Mouse (Mus musculus) urinary bladder, postnatal 4 days (tissue): ENCODE results near the gene 1700067K01Rik.

Source experiments
- DNase-seq, 2 experiments: peaks; one replicate each; pipeline ENCODE4 v3.0.0; 2021 to 2022; ENCODE audit warnings: low spot score in 2 of 2

The 1700067K01Rik gene

DNA sequence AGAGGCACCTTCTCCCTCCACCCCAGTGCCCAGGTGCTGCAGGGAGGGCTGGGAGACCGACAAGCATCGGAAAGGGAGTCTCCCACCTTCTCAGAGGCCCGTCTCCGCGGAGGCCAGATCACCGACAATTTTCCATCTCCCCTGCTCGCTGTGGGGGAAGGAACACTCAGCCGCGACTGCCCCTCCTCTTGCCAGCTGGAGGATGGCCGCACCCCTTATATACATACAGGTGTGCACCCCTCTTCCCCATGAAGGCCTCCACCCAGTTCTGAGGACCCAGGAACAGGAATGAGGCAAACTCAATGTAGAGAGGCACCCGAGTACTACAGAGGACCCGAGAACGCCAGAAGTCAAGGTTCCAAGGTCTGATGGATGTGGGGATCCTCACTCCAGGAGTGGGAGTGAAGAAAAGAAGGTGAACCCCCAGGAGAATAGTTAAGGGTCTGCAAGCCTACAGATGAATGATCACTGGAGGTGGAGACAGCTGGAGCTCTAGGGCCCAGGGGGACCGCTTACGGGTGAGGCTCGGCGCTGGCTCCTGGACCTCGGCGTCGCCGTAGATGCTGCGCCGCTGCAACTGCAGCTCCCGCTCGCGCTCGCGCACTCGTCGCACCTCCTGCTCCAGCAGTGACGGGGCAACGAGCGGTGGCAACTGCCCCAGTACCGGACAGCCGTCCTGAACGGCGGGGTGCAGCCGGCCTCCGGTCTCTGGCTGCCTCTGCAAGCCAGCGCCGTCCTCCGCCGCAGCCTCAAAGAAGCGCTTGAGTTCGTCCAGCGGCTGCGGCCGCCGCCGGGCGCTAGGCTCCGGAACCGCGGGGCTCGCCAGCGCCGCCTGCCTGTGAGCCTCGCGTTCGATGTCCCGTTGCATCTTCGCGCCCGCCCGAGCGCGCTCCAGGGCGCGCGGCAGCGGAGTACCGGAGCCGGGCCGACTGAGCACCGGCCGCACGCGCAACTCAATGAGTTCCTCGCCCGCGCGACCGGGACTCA is 9.6 kb downstream of the 1700067K01Rik start:
- DNase-seq: peak; percentile 60 to 80

DNA sequence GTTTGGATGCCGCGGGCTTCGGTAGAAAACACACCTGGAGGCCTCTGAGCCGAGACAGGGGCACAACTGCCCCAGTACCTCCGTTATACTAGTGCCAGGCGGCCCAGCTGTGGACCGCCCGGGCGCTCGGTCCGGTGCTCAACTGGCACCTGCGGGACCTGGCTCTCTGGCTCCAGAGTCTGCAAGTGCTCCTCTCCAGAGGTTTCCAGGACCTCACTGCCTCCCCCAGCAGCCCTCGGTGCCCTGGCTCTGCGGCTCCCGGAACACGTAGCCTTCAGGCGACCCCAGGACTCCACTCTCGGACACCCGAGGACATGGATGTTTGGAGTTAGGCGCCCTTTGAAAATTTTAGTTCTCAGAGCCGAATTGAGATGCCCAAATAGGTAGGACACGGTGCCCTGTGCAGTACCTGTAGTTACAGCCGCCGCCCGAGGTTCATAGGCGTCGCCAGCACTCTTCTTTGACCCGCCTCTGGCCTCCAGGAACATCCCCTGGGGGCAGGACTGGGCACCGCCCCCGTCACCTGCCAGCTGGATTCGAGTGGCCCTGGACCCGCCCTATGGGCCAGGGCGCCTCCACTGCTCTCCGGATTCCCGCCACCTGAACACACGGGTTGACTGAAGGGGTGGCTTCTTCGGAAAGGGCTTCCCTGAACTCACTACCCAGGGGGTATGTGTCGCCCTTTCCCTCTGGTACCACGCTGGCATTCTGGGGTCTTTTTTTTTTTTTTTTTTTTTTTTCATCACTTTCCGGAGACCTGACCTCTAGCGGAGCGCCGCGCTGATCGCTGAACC is 10.6 kb downstream of the 1700067K01Rik start, which contains the start of gene 2210011C24Rik:
Gene 2210011C24Rik (minus strand): TSS at position 467 of the 794 bp plus-strand sequence.
- DNase-seq: no peak

DNA sequence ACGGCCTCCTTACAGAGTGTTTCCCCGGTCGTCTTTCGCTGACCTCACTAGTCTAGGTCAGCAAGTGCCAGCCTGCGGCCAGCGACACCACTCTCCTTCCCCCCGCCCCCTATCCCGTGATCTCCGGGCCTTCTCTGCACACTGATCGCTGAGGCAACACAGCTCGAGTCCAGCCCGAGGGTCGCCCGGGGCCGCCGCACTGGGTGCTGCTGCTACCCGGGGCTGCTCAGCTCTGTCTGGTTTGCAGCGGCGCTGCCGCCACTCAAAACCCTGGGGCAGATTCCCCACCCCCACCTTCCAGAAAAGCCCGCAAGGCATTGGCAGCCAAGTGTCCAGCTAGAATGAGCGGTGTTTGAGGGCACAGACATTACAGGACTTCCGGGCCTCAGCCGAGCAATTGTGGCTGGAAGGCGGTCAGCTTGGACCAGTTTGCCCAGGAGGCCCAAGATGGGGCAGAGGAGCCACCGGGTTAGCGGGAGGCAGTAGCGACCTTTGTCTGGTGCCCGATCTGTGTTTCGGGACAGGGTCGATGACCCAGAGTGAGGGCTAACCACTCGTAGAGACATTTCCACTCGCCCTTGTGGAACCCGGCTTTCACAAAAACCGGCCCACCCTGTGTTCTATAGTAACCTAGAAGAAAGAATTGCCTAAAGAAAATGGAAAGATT is 11.3 kb downstream of the 1700067K01Rik start:
- no peak for DNase-seq

DNA sequence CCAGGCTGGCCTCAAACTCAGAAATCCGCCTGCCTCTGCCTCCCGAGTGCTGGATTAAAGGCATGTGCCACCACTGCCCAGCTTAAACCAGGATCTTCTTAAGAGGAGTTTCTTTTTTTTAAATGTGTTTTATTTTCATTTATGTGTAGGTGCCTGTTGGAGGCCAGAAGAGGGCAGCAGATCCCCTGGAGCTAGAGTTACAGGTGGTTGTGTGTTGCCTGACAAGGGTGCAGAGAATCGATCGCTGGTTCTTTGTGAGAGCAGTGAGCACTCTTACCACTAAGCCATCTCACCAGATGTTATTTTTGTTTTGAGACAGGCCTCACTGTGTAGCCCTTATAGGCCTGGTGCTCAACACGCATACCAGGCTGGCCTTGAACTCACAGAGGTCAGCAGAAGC is 14.5 kb downstream of the 1700067K01Rik start:
- no peak for DNase-seq

DNA sequence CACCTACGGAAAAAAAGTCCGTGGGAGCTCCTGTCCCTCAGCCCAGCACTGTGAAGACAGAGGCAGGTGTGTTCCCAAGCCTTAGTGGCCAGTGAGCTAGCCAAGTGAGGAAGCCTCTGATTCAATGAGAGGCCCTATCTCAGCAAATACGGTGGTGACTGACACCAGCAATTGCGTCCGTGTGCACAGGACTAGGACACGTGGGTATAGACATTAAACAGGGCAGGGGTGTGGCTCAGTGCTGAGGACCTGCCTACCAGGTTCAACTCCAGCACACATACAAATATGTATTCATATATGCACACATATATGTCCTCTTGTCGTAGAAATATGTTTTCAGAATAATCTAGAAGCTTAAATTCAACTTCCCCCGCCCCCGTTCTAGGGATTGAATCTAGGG is 18.4 kb downstream of the 1700067K01Rik start:
- DNase-seq: no peak

DNA sequence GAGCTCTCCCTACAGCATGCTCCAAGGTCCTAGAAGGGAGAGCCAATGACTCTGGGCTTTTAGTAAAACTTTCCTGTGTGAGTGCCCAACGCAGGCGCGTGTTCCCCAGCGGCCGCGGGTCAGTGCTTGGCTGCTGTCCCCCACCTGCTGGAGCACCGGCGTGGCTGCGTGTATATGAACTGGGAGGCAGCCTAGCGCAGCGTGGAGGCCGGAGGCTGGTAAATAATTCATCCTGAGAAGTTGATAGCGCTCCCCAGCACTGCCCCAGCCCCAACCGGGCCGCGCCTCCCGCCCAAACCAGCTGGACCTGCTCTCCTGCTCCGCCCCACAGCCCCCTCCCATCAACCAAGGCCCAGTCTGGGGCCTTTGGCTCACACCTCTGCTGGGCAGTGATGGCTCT is 19.8 kb downstream of the 1700067K01Rik start, which contains the start of gene Palm3:
Gene Palm3 (plus strand): TSS at position 376 of the 400 bp plus-strand sequence.
- DNase-seq: no peak

DNA sequence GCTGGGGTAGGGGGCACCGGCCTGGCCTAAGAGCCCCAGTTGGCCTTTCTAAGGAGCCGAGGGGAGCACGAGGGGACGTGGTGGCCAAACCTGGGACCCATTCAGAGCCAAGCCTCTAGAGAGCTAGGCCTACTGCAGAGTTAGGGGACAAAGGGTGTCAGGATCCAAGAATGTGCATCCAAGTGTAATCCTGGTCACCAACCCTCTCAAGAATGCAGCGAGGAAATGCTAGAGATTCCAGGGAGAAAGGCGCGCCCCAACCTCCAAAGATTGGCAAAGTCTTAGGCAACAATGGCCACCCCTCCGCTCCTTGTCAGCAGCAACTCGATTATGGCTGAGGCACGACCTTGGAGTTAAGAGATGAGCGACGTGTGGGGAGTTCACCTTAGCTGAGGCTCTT is 20.3 kb downstream of the 1700067K01Rik start:
- no peak for DNase-seq

DNA sequence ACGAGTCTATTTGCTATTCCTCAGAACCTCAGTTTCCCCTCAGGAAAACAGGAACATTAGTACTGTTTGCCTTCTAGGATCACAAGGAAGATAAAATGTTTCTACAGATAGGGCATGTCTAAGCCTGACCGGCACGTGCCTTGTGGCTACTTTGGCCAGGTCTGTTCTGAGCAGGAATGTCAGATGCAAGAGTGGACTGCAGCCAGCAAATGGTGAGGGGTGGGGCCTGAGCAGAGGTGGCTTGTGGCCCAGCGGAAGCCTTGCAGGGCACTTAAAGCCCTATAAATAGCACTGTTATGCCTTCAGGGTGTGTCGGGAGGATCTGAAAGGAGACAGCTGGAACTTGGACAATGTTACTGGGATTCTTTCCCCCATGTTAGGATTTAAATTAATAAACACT is 21.8 kb downstream of the 1700067K01Rik start:
- DNase-seq: no peak

DNA sequence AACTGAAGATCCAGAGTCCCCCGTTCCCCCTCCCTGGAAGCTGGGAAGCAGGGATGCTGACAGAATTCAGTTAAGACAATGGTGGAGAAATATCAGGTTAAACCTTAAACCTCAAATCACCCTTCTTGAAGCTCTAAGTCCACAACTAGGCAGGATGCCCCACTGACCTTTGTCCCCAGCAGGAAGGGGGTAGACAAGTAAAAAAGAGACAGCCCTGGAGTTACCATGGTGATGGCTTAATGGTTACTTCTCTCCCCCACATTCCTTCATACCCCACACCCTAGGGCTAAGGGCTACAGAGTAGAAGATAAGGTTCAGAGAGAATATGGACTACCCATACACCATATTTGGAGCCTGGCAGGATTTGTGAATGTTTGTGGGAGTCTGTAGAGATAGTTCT is 22.3 kb downstream of the 1700067K01Rik start:
- no peak for DNase-seq

DNA sequence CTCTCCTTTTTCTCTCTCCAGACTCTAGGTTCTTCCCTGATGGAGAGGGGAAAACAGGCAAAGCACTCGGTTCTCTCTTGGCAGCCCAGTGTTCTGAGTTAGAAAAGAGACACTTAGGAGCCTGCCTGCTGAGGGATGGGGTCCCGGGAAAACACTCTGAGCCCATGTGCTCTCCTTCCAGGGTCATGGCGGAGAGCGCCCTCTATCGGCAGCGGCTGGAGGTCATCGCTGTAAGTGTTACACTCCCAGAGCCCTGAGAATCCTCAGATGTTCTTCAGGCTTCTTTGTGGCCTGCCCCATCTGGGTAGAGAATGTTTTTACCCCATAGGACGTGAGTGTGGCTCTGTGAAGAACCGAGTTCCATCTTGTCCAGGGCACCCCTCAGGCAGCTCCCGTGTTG is 22.9 kb downstream of the 1700067K01Rik start:
- DNase-seq: no peak

DNA sequence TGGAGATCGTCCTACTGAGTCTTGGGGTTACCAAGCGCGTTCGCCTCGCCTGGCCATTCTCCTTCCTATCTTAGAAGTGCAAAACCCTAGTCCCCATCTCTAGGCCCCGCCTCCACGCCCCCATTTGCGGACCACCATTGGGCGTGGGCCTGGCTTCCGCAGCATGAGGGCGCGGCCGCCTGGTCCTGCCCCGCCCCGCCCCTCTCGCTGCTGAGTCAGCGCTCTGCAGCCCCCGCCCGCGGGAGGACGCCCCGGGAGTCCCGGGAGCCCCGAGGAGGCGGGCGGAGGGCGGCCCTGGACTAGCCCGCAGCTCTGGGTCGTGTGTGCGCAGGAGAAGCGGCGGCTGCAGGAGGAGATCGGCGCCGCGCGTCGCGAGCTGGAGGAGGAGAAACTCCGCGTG is 24.6 kb downstream of the 1700067K01Rik start:
- peak in 1 of 2 experiments; percentile 63 for DNase-seq

DNA sequence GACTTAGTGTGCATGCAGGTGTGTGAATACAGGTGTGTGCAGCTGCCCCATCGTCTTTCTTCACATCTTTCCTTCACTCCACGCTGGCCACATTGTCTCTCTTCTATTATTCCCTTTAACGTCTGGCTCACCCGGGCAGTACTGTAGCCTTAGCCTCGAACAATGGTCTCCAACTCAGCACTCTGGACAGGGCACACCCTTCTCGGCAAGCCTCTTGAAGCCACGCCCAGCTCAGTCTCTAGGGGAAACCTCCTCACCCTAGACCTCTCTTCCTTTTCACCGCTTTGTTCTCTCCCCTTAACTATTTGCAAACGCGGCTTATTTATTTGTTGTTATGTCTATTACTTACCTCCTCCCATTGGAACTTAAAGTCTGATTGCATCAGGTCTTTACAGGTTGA is 26.1 kb downstream of the 1700067K01Rik start:
- DNase-seq: no peak

DNA sequence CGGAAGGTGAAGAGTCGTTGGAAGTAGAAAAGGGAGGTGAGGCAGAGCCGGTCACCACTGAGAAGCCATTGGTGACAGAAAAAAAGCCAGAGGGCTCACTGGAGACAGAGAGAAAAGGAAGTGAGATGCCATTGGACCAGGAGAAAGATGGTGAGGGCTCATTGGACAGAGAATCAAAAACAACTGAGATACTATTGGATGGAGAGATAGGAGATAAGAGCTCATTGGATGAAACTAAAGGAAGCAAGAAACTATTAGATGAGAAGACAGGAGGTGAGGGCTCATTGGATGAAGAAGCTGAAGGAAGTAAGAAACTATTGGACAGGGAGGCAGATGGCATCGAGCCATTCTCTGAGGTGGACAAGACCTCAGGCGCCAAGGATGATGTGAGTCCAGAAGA is 28.0 kb downstream of the 1700067K01Rik start:
- no peak for DNase-seq

DNA sequence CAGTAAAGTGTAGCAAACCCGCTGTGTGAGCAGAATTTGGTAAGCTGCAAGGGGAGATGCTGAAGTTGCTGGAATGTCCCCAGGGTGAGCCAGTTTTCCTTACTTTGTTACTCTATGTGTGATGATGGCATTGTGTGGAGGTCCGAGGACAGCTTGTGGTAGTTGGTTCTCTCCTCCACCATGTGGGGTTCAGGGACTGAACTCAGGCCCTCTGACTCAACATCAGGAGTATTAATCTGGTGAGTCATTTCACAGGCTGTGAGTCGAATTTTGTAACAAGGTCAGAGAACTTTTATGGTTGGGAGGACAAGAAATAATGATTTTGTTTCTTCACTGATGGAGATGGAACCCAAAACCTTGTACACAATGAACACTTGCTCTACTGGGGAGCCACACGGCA is 31.5 kb downstream of the 1700067K01Rik start:
- no peak for DNase-seq

DNA sequence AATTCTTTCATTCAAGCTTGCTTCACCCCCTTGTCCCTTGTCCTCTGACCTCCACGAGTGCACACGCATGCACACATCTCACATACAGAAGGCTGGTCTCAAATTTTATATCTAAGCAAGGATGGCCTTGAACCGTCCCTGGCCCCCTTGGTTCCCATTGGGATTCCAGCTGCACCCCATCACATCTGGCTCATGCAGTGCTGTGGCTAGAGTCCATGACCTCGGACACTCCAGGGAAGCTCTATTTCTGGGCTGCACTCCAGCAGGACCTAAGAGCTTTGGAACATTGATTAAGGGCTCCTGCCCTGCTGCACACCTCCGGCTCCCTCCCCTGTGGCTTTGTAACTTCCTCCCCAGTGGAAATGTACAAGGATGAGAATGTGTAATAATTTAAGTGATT is 36.7 kb downstream of the 1700067K01Rik start:
- DNase-seq: peak in 1 of 2 experiments; percentile 60

DNA sequence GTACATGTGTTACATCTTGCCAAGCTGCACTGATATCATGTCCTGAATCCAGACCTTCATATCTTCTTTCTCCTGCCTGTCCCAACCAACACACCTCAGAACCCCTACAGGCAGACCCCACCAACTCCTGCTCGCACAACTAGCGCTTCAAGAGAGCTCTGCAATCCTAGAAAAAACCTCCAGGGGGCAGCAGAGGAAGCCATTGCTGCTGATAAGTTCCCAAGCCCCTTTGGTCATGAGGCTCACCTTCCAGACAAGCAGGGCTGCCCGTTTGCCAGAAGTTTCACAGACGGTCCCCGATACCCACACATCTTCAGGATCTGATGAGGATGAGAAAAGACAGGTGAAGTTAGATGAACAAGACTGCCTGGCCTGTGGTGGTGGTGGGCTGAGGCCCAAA is 37.7 kb downstream of the 1700067K01Rik start:
- DNase-seq: peak; percentile 57 to 76

DNA sequence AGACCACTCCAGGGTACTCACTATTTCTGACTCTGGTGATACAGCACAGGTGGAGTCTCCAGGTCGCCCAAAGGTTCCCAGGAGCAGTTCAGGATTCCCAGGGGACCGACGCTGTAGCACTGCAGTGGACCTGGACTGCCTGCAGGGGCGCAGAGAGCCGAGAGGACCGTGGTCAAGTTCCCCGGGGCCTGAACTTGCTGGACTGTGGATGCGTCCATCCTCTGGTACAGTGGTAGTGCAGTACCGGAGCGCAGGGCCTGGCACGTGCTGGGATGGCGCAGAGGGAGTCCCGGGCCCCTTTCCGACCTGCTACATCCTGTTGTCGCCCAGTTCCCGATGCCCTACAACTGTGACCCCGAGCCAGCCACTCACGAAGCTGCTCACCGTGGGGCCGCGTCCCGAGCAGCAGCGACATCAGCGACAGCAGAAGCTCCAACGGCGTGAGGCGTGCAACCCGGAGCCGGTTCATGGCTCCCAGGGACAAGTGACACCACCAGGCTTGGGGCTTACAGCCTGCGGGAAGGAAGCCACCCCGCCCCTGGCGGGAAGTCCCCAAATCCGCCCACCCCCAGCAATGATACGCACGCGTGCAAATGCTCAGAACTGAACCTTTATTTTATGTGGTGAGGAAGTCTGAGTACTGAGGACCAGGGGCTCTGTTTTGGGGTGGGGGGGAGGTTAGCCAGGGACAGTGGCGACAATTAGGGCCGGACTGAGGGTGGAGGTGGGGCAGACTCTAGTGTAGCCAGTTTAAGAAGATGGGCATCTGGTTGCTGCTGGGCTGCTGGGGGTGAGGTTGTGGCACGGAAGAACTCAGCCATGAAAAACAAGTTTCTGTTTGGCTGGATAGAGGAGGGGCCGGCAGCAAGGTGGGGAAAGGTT is 41.0 kb downstream of the 1700067K01Rik start, which contains the start of gene Il27ra:
Gene Il27ra (minus strand): TSS at position 524 of the 882 bp plus-strand sequence.
- DNase-seq: peak; percentile 49 to 76

DNA sequence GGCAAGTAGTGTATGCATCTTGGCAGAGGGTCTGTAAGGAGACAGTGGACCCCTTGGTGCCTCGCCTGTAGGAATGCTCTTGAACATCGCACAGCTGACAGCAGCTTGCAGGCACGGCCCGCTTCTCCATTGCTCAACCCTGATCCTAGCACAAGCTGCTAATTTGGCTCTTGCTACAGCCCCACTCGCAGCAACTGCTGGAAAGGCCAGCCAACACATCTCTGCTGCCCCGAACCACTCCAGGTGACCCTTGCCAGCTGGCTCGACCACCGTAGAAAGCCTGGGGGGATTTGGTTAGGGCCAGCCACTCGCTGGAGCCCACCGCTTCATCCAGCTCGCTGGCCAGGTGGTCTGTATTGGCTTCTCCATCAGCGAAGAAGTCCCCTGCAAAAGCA is 41.6 kb downstream of the 1700067K01Rik start:
- DNase-seq: no peak

DNA sequence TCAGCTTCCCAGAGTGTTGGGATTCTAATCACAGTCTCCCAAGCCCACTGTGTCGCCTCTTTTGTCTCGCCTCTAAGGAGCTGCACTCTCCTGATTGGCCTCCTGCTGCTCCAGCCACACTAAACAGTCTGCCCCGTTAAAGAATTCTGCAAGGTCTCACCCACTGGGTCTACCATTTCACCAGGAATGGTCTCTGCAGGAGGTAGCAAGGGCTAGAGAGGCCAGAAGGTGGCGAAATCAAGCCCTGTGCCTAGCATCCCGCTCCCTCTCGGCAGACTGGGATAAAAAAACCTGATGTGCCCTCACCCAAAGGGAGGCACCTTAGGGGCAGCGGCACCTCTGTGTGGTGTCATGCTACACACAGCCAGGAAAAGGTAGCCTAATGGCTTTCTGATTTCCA is 42.8 kb downstream of the 1700067K01Rik start:
- DNase-seq: no peak

DNA sequence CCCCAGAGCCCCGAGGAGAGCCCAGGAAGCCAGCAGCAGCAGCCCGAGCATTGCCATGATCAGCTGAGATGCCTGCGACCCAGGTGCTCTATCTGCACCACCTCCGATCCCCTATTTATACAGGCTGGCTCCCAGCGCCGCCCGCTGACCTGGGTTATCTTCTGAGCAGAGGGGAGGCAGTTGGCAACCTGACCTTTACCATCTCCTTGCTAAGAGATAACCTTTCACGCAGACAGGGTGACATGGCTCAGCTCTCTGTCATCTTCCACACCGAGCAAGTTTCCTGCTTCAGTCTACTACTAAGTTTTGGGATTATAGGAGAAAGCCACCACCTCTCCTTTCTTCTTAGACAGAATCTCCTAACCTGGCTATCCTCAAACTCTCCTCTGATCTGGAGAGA is 43.6 kb downstream of the 1700067K01Rik start, which contains the start of gene Rln3:
Gene Rln3 (minus strand): TSS at position 101 of the 400 bp plus-strand sequence.
- no peak for DNase-seq

DNA sequence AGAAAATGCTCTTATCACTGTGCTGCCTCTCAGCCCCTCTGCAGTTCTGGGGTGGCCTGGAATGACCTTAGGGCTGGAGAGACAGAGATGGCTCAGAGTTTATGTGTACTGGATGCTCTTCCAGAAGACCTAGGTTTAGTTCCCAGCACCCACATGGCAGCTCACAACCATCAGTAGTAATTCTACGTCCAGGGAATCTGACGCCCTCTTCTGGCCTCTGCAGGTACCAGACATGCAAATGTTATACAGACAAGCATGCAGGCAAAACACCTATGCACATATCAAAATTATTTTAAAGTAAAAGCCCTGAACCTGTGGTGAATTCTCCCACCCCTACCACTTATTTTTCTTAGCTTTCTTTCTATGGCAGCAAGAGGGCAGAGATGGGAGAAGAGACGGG is 45.2 kb downstream of the 1700067K01Rik start:
- DNase-seq: no peak
